Mouse (Mus musculus) left cerebral cortex, adult 2 months (tissue): ENCODE data around the gene Rap2c. TPM values are rescaled to one million over a fixed set of nuclear protein-coding genes. Genes with fewer than 3 reads are reported as not detected.

Experiments used
- DNase-seq, 2 experiments: peaks; one replicate each; pipeline ENCODE4 v3.0.0; 2021 to 2022; ENCODE audit warnings: low spot score in 2 of 2, mixed read lengths in 1 of 2; ENCODE audit errors: extremely low spot score in 1 of 2
- H3K27ac ChIP-seq: fragments of 200-600 bp; 2 replicates; pipeline ENCODE4 v1.8.1; 2022
- H3K4me3 ChIP-seq: fragments of 200-600 bp; 2 replicates; pipeline ENCODE4 v1.8.1; 2022
- CTCF ChIP-seq: fragments of 200-600 bp; IDR thresholded peaks from 2 replicates; pipeline ENCODE4 v1.8.1; 2022; ENCODE audit warnings: antibody characterized with exemption, mild to moderate bottlenecking, moderate library complexity
- intact Hi-C: fragments of 180-260 bp; cut with DNase I; formaldehyde crosslinking; loops from one replicate; pipeline ENCODE4 v1.15.1; 2025
- long read RNA-seq, 2 experiments: library from polyadenylated mRNA; stranded (forward); transcript quantifications; one replicate each; pipeline ENCODE4 v2.0.0; 2021; ENCODE audit warnings: borderline mapping rate in 2 of 2
- total RNA-seq, 2 experiments: library from RNA; stranded (reverse); gene quantifications; 2 replicates each; pipeline ENCODE4 v1.2.3; 2021

Gene Rap2c
- 10 to 100 TPM; 27.0 to 28.7 TPM for total RNA-seq
- long read RNA-seq, experiment 1, partial matches to known transcripts, result 0 of 14 reads
- long read RNA-seq, experiment 1, other reads (novel, unspliced or antisense), result 10 of 14 reads
- long read RNA-seq, experiment 2, transcript Rap2c-201 (3 exons, 3,545 nt), result major isoform, 8 of 18 reads
- long read RNA-seq, experiment 2, partial matches to known transcripts, result 0 of 18 reads
- long read RNA-seq, experiment 2, other reads (novel, unspliced or antisense), result 10 of 18 reads

GRCm38 (mm10) chrX:51017851-51018785 is at the start of gene Rap2c:
Gene Rap2c (minus strand): TSS chrX:51018018.
- intact Hi-C loops, result no loop called here
- DNase-seq, result peak; percentile 28 to 30
- TF ChIP-seq CTCF, result no peak
- Histone ChIP-seq H3K4me3 (peak within 1 kb of the TSS; percentile 61), H3K27ac (peak within 1 kb of the TSS; percentile 84)

DNA sequence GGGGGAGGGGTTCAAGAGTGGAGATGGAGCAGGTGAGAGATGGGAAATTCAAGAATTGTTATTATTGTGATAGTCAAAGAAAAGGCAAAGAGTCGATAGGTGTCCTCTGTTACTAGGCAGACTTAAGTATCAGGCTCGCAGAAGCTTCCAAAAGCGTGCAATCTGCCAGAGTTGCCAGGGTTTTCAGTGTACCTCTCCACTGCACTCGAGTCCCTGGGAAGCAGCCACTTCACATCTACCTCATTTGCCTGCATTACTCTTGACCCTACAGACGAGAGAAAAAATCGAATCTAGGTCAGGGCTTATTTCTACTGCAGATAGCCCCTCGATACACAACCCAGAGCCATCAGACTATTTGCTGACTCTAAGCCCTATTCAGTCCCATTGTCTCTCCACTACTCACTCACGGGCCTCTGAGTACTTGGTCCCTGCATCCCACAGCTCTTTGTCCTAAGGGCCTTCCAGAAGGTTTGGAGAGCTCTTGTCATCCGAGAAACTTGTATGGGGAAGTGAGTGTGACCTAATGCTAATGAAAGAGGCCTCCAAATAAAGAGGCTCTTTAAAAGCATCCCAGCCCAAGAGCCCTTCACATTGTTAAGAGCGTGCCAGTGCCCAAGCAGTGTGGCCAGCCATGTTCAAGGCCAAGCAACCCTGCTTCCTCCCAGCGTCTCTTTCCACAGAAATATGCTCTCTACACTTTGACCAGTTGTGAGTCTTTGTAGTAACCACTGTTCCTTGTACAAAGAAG is 48.9 kb upstream of the Rap2c start:
- no peak for TF ChIP-seq CTCF
- DNase-seq, result no peak
- no peak overlapping the region for H3K4me3 ChIP-seq
- no peak overlapping the region for H3K27ac ChIP-seq
- intact Hi-C loops, result loop anchor here (10.0 kb wide), 1 partner anchor 392 kb away; no protein-coding TSS in a partner anchor

DNA sequence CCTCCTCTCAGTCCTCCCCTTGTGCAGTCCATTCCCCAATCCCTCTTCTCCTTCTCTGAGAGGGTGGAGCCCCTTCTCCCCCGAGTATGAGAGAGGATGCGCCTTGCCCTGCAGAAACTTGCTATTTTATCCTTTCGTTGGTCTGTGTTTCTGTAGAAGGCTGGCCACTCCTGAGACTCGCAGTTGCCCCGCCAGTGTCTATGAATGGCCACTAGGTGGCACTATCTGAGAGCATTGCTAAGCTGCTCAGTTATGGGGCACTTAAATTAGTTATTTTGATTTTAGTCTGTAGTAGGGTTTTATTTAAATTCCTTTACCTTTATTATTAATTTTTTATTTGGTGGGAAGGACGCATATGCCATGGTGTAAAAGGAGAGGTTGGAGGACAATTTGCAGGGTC is 48.0 kb upstream of the Rap2c start:
- Histone ChIP-seq H3K4me3 (no peak overlapping the region), H3K27ac (no peak overlapping the region)
- TF ChIP-seq CTCF, result peak; percentile 84
- intact Hi-C loops, result loop anchor here (1.0 to 10.0 kb wide), 2 partner anchors 309 to 391 kb away; no protein-coding TSS in a partner anchor
- peak; percentile 32 to 38 for DNase-seq

- Histone ChIP-seq H3K4me3 (no peak overlapping the region), H3K27ac (no peak overlapping the region)
- no peak for DNase-seq
- intact Hi-C loops, result loop anchor here (1.0 to 10.0 kb wide), 2 partner anchors 309 to 390 kb away; no protein-coding TSS in a partner anchor
- no peak for TF ChIP-seq CTCF
Measured at GRCm38 (mm10) chrX:51065158-51065664, 47.4 kb upstream of the Rap2c start.

GRCm38 (mm10) chrX:51060220-51060619 is 42.4 kb upstream of the Rap2c start:
- no peak overlapping the region for H3K4me3 ChIP-seq
- TF ChIP-seq CTCF, result no peak
- no peak overlapping the region for H3K27ac ChIP-seq
- intact Hi-C loops, result loop anchor here (10.0 kb wide), 1 partner anchor 385 kb away; no protein-coding TSS in a partner anchor
- DNase-seq, result no peak

GRCm38 (mm10) chrX:51058741-51059140 is 40.9 kb upstream of the Rap2c start:
- Histone ChIP-seq H3K27ac (no peak overlapping the region), H3K4me3 (no peak overlapping the region)
- no peak for DNase-seq
- intact Hi-C loops, result no loop called here
- no peak for TF ChIP-seq CTCF

DNA sequence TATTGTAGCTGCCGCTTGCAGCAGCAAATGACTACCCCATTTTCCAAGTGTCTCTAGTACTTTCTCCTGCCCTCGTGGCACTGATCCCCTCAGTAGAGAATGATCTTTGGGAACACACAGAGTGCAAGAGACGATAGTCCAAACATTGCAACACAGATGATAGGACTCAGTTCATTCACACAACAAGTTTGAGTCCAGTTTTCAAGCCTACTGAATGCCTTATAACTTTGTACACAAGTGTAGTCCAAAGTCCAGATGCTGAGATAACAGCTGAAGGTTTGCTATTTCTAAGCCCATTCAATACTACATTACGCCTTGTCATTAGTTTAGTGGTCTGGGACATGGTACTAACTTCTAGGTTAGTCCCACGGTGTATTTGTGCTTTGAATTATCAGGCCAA is 40.5 kb upstream of the Rap2c start:
- Histone ChIP-seq H3K27ac (no peak overlapping the region), H3K4me3 (no peak overlapping the region)
- intact Hi-C loops, result no loop called here
- DNase-seq, result no peak
- TF ChIP-seq CTCF, result no peak

GRCm38 (mm10) chrX:51051680-51052461 is 34.1 kb upstream of the Rap2c start:
- intact Hi-C loops, result no loop called here
- Histone ChIP-seq H3K27ac (no peak overlapping the region), H3K4me3 (no peak overlapping the region)
- DNase-seq, result no peak
- TF ChIP-seq CTCF, result no peak

- intact Hi-C loops, result no loop called here
- TF ChIP-seq CTCF, result no peak
Measured at GRCm38 (mm10) chrX:51035678-51036209, 17.9 kb upstream of the Rap2c start.

DNA sequence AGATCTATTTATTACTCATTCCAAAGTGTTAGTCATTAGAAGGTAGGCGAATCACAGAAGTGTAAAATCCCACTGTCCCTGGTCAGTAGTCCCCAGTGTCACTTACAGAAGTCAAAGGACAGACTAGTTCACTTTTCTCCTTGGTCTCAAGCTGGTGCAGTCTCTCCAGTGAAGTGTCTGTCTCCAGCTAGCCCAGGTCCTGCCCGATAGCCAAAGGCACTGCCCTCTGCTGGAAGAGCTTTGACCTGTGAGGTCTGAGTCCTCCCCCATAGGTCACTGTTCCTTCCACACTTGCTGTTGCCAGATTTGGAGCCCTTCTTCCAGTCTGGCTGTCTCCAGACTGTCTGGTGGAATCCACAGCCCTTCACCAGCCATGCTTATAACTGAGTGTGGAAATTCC is 2.1 kb upstream of the Rap2c start:
- TF ChIP-seq CTCF, result peak; percentile 22
- Histone ChIP-seq H3K4me3 (no peak overlapping the region), H3K27ac (no peak overlapping the region)
- no peak for DNase-seq
- intact Hi-C loops, result no loop called here

More at GRCm38 (mm10) chrX:51035678-51036209, 17.9 kb upstream of the Rap2c start:
- Histone ChIP-seq H3K27ac (no peak overlapping the region), H3K4me3 (no peak overlapping the region)
- no peak for DNase-seq
